Mouse (Mus musculus) spleen, postnatal 14 days (tissue): Measurements from ENCODE around the gene Hsd17b13.
"Not testable (repeated sequence)": the region's sequence is repeated elsewhere in the genome, so short reads cannot be mapped to it uniquely, and the experiment has no call there.

Experiments used
- DNase-seq, 2 experiments: peaks; one replicate each; pipeline ENCODE4 v3.0.0; 2021 to 2022; ENCODE audit warnings: low spot score in 2 of 2

Hsd17b13 gene

GRCm38 (mm10) chr5:103980705-103981560 lies 3.7 kb upstream of the Hsd17b13 start:
- DNase-seq, result no peak

- no peak for DNase-seq
These were observed 829 bp upstream of the Hsd17b13 start for GRCm38 (mm10) chr5:103977907-103978570.

GRCm38 (mm10) chr5:103975736-103976135 lies 1.5 kb downstream of the Hsd17b13 start:
- no peak for DNase-seq

GRCm38 (mm10) chr5:103972801-103973200 lies 4.4 kb downstream of the Hsd17b13 start:
- DNase-seq, result no peak

GRCm38 (mm10) chr5:103972379-103972778 lies 4.8 kb downstream of the Hsd17b13 start:
- no peak for DNase-seq

- DNase-seq, result no peak
These were observed 6.2 kb downstream of the Hsd17b13 start for GRCm38 (mm10) chr5:103971051-103971450.

GRCm38 (mm10) chr5:103962935-103963429 lies 14.2 kb downstream of the Hsd17b13 start:
- no peak for DNase-seq

- DNase-seq, result no peak
These were observed 22.6 kb downstream of the Hsd17b13 start for GRCm38 (mm10) chr5:103954638-103955037.

GRCm38 (mm10) chr5:103953135-103954083 lies 23.8 kb downstream of the Hsd17b13 start:
- no peak for DNase-seq

- DNase-seq, result not testable (repeated sequence)
These were observed 27.1 kb downstream of the Hsd17b13 start for GRCm38 (mm10) chr5:103950138-103950537.

- no peak for DNase-seq
These were observed 34.0 kb downstream of the Hsd17b13 start for GRCm38 (mm10) chr5:103943183-103943582.

- no peak for DNase-seq
These were observed 37.4 kb downstream of the Hsd17b13 start for GRCm38 (mm10) chr5:103939856-103940255.

- no peak for DNase-seq
These were observed 37.9 kb downstream of the Hsd17b13 start for GRCm38 (mm10) chr5:103939350-103939652.

- DNase-seq, result no peak
These were observed 38.5 kb downstream of the Hsd17b13 start for GRCm38 (mm10) chr5:103938547-103939349.

GRCm38 (mm10) chr5:103936906-103937589 lies 40.2 kb downstream of the Hsd17b13 start:
- DNase-seq, result no peak

GRCm38 (mm10) chr5:103931924-103932323 lies 45.3 kb downstream of the Hsd17b13 start:
- not testable (repeated sequence) for DNase-seq

- DNase-seq, result no peak
These were observed 46.7 kb downstream of the Hsd17b13 start for GRCm38 (mm10) chr5:103930511-103930910.

GRCm38 (mm10) chr5:103928196-103928550 lies 49.0 kb downstream of the Hsd17b13 start:
- DNase-seq, result no peak

GRCm38 (mm10) chr5:103927429-103928195 lies 49.6 kb downstream of the Hsd17b13 start:
- peak; percentile 66 to 83 for DNase-seq

- DNase-seq, result no peak
These were observed 50.8 kb downstream of the Hsd17b13 start for GRCm38 (mm10) chr5:103926398-103926797.
